Mouse (Mus musculus): ENCODE results near the gene Cln5.

Cln5 gene

GRCm38 (mm10) chr14:103069864-103070611 is at the start of gene Cln5:
Cln5 (plus strand) TSS chr14:103070216.
- DNase-seq (ENCODE audit: low spot score) = peak; percentile 96

- no peak for DNase-seq (ENCODE audit: low spot score)
Observed at GRCm38 (mm10) chr14:103029203-103029602, 40.8 kb upstream of the Cln5 start.

- no peak for DNase-seq (ENCODE audit: low spot score)
Observed at GRCm38 (mm10) chr14:103033271-103033823, 36.7 kb upstream of the Cln5 start.

- DNase-seq (ENCODE audit: low spot score) = no peak
Observed at GRCm38 (mm10) chr14:103034076-103034475, 35.9 kb upstream of the Cln5 start.

GRCm38 (mm10) chr14:103037016-103037415 is 33.0 kb upstream of the Cln5 start:
- no peak for DNase-seq (ENCODE audit: low spot score)

GRCm38 (mm10) chr14:103046677-103047076 is 23.3 kb upstream of the Cln5 start, which contains the start of gene Acod1:
Acod1 (plus strand) TSS chr14:103046977.
- DNase-seq (ENCODE audit: low spot score) = no peak

- DNase-seq (ENCODE audit: low spot score) = no peak
Observed at GRCm38 (mm10) chr14:103048292-103049086, 21.5 kb upstream of the Cln5 start.

GRCm38 (mm10) chr14:103051159-103051769 is 18.8 kb upstream of the Cln5 start:
- peak; percentile 39 for DNase-seq (ENCODE audit: low spot score)

- DNase-seq (ENCODE audit: low spot score) = no peak
Observed at GRCm38 (mm10) chr14:103054731-103055130, 15.3 kb upstream of the Cln5 start.

- DNase-seq (ENCODE audit: low spot score) = no peak
Observed at GRCm38 (mm10) chr14:103056601-103057000, 13.4 kb upstream of the Cln5 start.

- DNase-seq (ENCODE audit: low spot score) = no peak
Observed at GRCm38 (mm10) chr14:103058998-103059397, 11.0 kb upstream of the Cln5 start.

- no peak for DNase-seq (ENCODE audit: low spot score)
Observed at GRCm38 (mm10) chr14:103059495-103059894, 10.5 kb upstream of the Cln5 start.

- peak; percentile 80 for DNase-seq (ENCODE audit: low spot score)
Observed at GRCm38 (mm10) chr14:103065294-103066167, 4.5 kb upstream of the Cln5 start.

GRCm38 (mm10) chr14:103069465-103069863 is 552 bp upstream of the Cln5 start:
- DNase-seq (ENCODE audit: low spot score) = no peak

- no peak for DNase-seq (ENCODE audit: low spot score)
Observed at GRCm38 (mm10) chr14:103070790-103071189, 774 bp downstream of the Cln5 start.

GRCm38 (mm10) chr14:103071471-103071870 is 1.5 kb downstream of the Cln5 start:
- no peak for DNase-seq (ENCODE audit: low spot score)

GRCm38 (mm10) chr14:103072731-103073130 is 2.7 kb downstream of the Cln5 start:
- no peak for DNase-seq (ENCODE audit: low spot score)

GRCm38 (mm10) chr14:103073825-103074224 is 3.8 kb downstream of the Cln5 start:
- DNase-seq (ENCODE audit: low spot score) = no peak

- DNase-seq (ENCODE audit: low spot score) = no peak
Observed at GRCm38 (mm10) chr14:103075166-103075565, 5.2 kb downstream of the Cln5 start.

- no peak for DNase-seq (ENCODE audit: low spot score)
Observed at GRCm38 (mm10) chr14:103077272-103078005, 7.4 kb downstream of the Cln5 start.

Data from adipocyte (in vitro differentiated cells).